Mouse (Mus musculus) thymus, postnatal 0 days (tissue): Measurements from ENCODE around the gene Ralgps1. TPM values are rescaled to one million over a fixed set of nuclear protein-coding genes. Genes with fewer than 3 reads are reported as not detected.
A peak's percentile ranks its signal among the peaks of the same experiment; 100 is the strongest.

ENCODE experiments used
- DNase-seq: peaks from one replicate; pipeline ENCODE4 v3.0.0-alpha.2; 2015; ENCODE audit warnings: low spot score
- polyA plus RNA-seq: library from polyadenylated mRNA; unstranded; fragments of >200 nt; fragmentation: Nextera tagmentation; extraction: Ambion mirVana; gene quantifications from 2 replicates; pipeline ENCODE4 v1.2.1, GENCODE M21; 2015

The Ralgps1 gene
- polyA plus RNA-seq, 1 experiment from 2014 or later, result 5.5 TPM

GRCm38 (mm10) chr2:33178243-33178932 is 192.9 kb downstream of the Ralgps1 start:
- no peak for DNase-seq

- DNase-seq, result no peak
Observed at GRCm38 (mm10) chr2:33177443-33178242, 193.6 kb downstream of the Ralgps1 start.

DNA sequence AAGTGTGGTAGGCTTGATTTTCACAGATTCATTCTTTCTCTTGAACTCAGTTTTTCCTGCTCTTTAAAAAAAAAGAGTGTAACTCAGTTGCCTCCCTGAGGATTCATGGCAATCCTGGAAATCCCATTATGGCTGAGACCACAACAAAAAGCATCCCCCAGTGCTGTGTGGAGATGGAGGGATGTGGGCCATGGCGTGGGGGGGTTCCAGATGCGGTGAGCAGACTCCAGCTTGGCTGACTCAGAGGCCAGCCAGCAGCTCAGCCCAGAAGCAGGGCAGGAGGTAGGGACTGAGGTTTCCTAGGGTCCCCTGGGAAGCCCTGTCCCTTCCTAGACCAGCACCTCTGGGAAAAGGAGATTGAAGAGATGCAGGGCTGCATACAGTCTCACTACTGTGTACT is 194.4 kb downstream of the Ralgps1 start:
- DNase-seq, result no peak

DNA sequence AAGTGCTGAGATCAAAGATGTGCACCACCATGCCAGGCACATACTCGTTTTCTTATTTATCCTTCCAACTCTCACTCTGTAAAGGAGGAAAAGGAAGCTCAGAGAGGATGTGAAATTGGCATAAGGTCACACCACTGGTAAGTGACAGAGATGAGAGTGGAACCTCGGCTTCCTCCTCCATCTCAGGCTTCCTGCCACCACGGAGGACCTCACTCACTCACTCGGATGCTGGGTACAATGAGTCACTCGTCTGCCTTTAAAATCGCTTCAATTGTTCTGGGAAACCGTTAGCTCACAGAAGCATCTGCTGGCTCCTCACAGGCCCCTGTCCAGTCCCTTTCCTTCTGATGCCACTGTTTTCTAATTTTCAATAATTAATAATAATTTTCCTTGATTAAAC is 194.8 kb downstream of the Ralgps1 start:
- DNase-seq, result no peak

GRCm38 (mm10) chr2:33173686-33174085 is 197.6 kb downstream of the Ralgps1 start:
- no peak for DNase-seq

- DNase-seq, result no peak
Observed at GRCm38 (mm10) chr2:33173126-33173525, 198.2 kb downstream of the Ralgps1 start.

- no peak for DNase-seq
Observed at GRCm38 (mm10) chr2:33170777-33171565, 200.3 kb downstream of the Ralgps1 start.

DNA sequence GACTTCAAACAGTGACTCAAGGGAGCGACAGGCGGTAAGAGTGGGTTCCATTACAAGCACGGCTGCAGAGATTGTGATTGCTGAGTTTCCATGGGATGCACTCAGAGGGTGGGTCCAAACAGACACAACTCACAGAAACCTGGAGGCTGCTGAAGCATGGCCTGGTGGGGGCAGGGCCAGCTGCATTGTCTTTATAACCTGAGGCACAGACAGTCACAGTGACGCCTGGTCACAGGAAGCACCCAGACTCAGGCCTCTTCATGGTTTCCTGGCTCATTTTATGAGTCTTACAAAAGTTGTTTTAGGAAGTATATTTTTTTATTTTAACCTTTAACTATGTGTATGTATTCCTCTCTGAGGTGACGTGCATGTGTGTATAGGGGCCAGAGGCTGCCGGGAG is 201.8 kb downstream of the Ralgps1 start:
- DNase-seq, result no peak

- no peak for DNase-seq
Observed at GRCm38 (mm10) chr2:33167060-33167459, 204.2 kb downstream of the Ralgps1 start.

GRCm38 (mm10) chr2:33165710-33166374 is 205.4 kb downstream of the Ralgps1 start:
- DNase-seq, result no peak

DNA sequence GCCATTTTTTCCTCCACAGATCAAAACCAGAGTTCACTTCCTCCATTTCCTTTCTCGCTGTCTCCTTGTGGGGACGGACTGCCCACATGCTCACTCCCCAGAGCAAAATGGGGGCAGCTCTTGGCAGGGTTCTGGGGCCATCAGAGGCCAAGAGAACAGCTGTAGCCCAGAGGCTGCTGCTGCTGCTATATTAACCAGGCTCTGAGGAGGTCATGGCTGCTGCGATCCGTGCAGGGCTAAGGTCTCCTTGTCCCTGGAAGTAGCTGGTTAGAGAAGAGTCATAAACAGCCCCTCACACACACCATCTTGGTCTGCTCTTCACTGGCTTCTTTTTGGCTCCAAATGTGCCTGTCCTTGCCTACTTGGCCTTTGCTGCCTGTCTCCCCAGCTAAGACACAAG is 206.1 kb downstream of the Ralgps1 start:
- no peak for DNase-seq

DNA sequence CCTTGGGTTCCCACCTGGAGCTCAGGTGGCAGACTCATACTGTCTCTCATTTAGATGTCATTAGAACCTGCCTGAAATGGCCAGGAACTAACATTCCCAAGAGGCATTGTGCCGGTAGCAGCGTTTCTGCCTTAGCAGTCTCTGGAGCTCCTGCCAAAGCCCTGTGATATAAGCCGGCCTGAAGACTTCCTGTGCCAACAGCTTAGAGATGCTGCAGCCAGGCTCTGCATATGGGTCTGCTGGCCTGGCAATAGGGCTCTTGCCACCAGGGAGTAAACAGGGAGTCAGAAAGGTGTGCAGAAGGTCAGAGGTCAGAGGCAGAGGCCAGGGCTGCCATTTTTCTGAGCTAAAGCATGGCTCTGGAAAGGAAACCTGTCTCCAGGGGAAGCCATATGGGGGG is 206.6 kb downstream of the Ralgps1 start:
- DNase-seq, result no peak

GRCm38 (mm10) chr2:33162126-33162525 is 209.2 kb downstream of the Ralgps1 start:
- DNase-seq, result no peak

GRCm38 (mm10) chr2:33160326-33160973 is 210.8 kb downstream of the Ralgps1 start:
- DNase-seq, result no peak

DNA sequence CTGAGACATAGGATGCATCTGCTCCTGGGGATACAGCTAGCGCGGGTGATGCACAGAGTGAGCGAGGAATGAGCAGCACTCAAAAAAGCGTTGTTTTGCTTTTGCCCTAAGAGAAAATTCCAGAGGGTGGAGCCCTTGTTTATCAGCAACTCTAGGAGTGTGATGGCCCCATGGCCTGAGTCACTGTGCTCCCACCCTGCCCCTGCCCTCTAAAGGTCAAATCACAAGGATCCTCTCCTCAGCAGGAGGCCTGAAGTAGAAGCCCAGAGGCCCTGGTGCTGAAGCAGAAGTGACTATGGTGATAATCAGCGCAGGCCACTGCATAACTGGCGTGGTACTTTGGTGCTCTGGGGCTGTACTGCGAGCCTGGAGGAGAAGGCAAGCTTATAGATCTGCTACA is 211.7 kb downstream of the Ralgps1 start:
- DNase-seq, result no peak

DNA sequence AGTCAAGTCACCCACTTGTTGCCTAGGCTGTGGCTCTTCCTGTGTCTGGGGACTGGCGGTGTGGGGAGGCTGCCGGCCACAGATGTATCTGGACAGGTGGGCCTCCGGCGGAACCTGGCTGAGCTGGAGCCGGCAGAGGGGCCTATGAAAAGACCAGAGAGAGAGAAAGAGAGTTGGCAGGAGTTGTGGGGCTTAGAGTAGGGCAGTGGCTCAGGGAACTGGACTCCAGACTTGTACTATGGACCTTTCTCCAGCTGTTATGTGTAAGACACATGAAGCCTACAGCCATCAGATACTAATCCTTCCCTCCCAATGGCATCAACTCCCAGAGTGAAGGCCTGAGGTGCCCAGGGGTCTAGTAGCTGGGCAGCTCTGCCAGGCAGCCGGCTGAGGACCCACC is 212.4 kb downstream of the Ralgps1 start:
- DNase-seq, result no peak

DNA sequence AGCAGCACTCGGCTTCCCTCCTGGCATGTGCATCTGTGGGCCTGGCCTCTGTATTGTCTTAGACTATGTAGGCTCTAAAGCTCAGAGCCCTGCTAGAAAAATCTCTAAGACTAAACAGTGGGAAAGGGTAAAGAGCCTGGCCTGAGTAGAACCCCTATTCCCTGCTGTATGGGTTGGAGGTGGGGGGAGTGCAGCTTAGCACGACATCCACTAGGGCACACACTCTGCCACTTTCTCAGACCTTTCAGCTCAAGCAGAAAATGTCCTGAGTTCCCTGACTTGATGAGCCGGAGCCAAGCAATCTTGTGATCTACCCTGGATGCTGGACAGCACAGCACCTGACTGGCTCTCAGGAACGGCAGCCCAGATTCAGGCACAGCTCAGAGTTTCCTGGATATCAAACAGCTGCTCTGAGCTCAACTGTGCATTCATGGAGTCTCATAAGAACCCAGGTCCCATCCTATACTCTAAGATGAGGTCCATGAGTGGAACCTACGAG is 215.0 kb downstream of the Ralgps1 start:
- no peak for DNase-seq

DNA sequence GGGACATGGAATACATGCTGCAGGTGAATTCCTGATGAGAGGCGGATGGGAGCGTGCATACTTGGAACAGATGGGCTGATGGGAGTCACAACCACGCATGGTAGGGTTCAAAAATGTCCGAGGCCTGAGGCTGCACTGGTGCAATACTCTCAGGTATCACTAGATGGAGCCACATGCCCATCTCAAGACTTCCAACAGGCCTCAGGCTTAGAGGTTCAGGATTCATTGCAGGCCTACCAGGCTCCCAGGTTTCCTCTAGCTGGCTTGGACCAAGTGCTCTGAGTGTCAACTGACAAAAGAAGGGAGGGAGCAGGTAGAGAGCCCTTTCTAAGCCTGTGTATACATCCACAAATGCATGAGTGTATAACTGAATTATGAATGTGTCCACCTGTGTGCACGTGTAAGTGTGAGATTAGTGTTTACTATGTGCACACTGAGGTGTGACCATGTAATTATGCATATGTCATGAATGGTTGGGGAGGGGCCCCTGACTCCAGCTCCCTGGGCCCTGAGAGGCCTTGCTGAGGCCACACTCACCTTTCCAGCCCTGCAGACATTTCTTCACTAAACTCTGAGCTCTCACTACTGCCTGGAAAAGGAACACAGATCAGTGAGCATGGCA is 216.4 kb downstream of the Ralgps1 start:
- peak; percentile 70 for DNase-seq

- no peak for DNase-seq
Observed at GRCm38 (mm10) chr2:33146994-33147393, 224.3 kb downstream of the Ralgps1 start.

- DNase-seq, result no peak
Observed at GRCm38 (mm10) chr2:33143292-33143691, 228.0 kb downstream of the Ralgps1 start.
